Mouse (Mus musculus) gastrocnemius, adult 18-20 months (tissue): ENCODE results near the gene Ntmt1. TPM values are rescaled to one million over a fixed set of nuclear protein-coding genes. Genes with fewer than 3 reads are reported as not detected.
A peak's percentile ranks its signal among the peaks of the same experiment; 100 is the strongest.

ENCODE experiments used
- DNase-seq: peaks from one replicate; pipeline ENCODE4 v3.0.0; 2021; ENCODE audit warnings: low spot score
- total RNA-seq, 2 experiments: library from RNA; stranded (reverse); gene quantifications; 2 replicates each; pipeline ENCODE4 v1.2.3; 2021

The Ntmt1 gene
- total RNA-seq, 2 experiments from 2014 or later = 10.6 to 11.3 TPM

GRCm38 (mm10) chr2:30862081-30862480, 54.5 kb downstream of the Ntmt1 start:
- no peak for DNase-seq

- DNase-seq = no peak
Measured at GRCm38 (mm10) chr2:30863574-30863973, 55.9 kb downstream of the Ntmt1 start.

GRCm38 (mm10) chr2:30864968-30865381, 57.3 kb downstream of the Ntmt1 start:
- DNase-seq = peak; percentile 28

- no peak for DNase-seq
Measured at GRCm38 (mm10) chr2:30865426-30865825, 57.8 kb downstream of the Ntmt1 start.

GRCm38 (mm10) chr2:30870863-30871262, 63.2 kb downstream of the Ntmt1 start:
- peak; percentile 49 for DNase-seq

Other genes starting within 250 kb of the Ntmt1 start
- 1 to 10 TPM; 1.1 TPM for gene Cstad, start 212.8 kb upstream of the Ntmt1 start, total RNA-seq
- 1 to 10 TPM; 2.4 to 8.2 TPM for gene 1700001O22Rik, start 4.2 kb upstream of the Ntmt1 start, total RNA-seq
- gene Asb6, start 22.5 kb downstream of the Ntmt1 start, total RNA-seq = 1 to 10 TPM; 7.2 to 9.7 TPM
- 1 to 10 TPM; 1.9 TPM for gene Prrx2, start 27.1 kb downstream of the Ntmt1 start, total RNA-seq
- 1 to 10 TPM; 2.9 to 4.0 TPM for gene Ptges, start 122.0 kb downstream of the Ntmt1 start, total RNA-seq
- gene Tor1b, start 145.1 kb downstream of the Ntmt1 start, total RNA-seq = 10 to 100 TPM; 21.7 to 24.6 TPM
- 1 to 10 TPM; 6.4 to 7.1 TPM for gene Tor1a, start 160.1 kb downstream of the Ntmt1 start, total RNA-seq
- 10 to 100 TPM; 27.0 to 31.3 TPM for gene BC005624, start 174.4 kb downstream of the Ntmt1 start, total RNA-seq
- gene Usp20, start 174.5 kb downstream of the Ntmt1 start, total RNA-seq = 10 to 100 TPM; 12.0 to 12.1 TPM